Mouse (Mus musculus) cortical plate, adult 2 months (tissue): ENCODE results near the gene Ncam1.

Experiments used
- CTCF ChIP-seq: fragments of 200-500 bp; IDR thresholded peaks from 2 replicates; pipeline ENCODE4 v1.5.1; 2011; ENCODE audit warnings: mild to moderate bottlenecking, control low read depth, low read length; ENCODE audit not compliant: insufficient read depth; ENCODE audit errors: extremely low read depth
- POLR2A ChIP-seq: fragments of 200-500 bp; IDR thresholded peaks from 2 replicates; pipeline ENCODE4 v1.6.1; 2011; ENCODE audit warnings: mild to moderate bottlenecking, low read length, control low read depth; ENCODE audit not compliant: insufficient read depth; ENCODE audit errors: extremely low read depth

DNA sequence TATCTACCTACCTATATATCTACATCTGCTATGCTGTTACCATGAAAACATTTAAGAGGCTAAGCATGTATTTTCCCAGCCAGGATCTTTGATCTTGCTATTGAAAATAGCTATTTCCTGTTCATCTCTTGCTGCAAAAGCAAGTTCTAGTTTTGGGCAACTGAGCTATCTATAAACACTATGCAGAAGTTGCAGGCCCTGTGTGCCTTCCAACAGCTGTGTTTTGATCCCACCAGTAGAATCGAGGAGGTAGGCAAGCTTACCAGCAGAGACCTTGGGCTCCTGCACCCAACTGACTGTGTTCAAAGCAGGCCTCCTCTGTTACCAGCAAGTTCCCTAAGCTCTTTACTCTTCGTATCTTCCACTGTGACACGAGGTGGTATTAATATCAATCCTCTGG, 84.6 kb downstream of the Ncam1 start:
- no peak for TF ChIP-seq POLR2A
- no peak for TF ChIP-seq CTCF
